Mouse (Mus musculus) heart, embryonic 12.5 days (tissue): Measurements from ENCODE around the gene Pus7l. TPM values are rescaled to one million over a fixed set of nuclear protein-coding genes. Genes with fewer than 3 reads are reported as not detected.
"Not testable (repeated sequence)": the region's sequence is repeated elsewhere in the genome, so short reads cannot be mapped to it uniquely, and the experiment has no call there.

ENCODE experiments used
- ATAC-seq: fragments of 200-750 bp; cut with Nextera tagmentation; 2 replicates; pipeline ENCODE4 v1.8.0; 2017; ENCODE audit warnings: moderate TSS enrichment, moderate library complexity; ENCODE audit not compliant: insufficient number of reproducible peaks, low FRiP score
- H3K27ac ChIP-seq: fragments of 300-500 bp; sonication (generic); 2 replicates; pipeline ENCODE4 v1.5.1; 2016; ENCODE audit warnings: mild to moderate bottlenecking, moderate library complexity; ENCODE audit not compliant: poor library complexity, severe bottlenecking
- H3K27me3 ChIP-seq: fragments of 300-500 bp; sonication (generic); replicated peaks from 2 replicates; pipeline ENCODE4 v1.6.1; 2016; ENCODE audit warnings: mild to moderate bottlenecking, moderate library complexity
- H3K36me3 ChIP-seq: fragments of 300-500 bp; sonication (generic); 2 replicates; pipeline ENCODE4 v1.6.1; 2016; ENCODE audit warnings: mild to moderate bottlenecking, moderate library complexity
- H3K4me1 ChIP-seq: fragments of 300-500 bp; sonication (generic); replicated peaks from 2 replicates; pipeline ENCODE4 v1.6.1; 2016; ENCODE audit warnings: mild to moderate bottlenecking
- H3K4me2 ChIP-seq: fragments of 300-500 bp; sonication (generic); 2 replicates; pipeline ENCODE4 v1.6.1; 2016; ENCODE audit warnings: mild to moderate bottlenecking, moderate library complexity
- H3K4me3 ChIP-seq: fragments of 300-500 bp; sonication (generic); 2 replicates; pipeline ENCODE4 v1.5.1; 2016; ENCODE audit warnings: mild to moderate bottlenecking
- H3K9ac ChIP-seq: fragments of 300-500 bp; sonication (generic); 2 replicates; pipeline ENCODE4 v1.6.1; 2016; ENCODE audit warnings: mild to moderate bottlenecking, moderate library complexity
- H3K9me3 ChIP-seq: fragments of 300-500 bp; sonication (generic); replicated peaks from 2 replicates; pipeline ENCODE4 v1.6.1; 2016; ENCODE audit warnings: mild to moderate bottlenecking, moderate library complexity
- WGBS: fragments of 180-500 bp; shearing (Covaris S2); methylation state at CpG from one replicate; pipeline ENCODE4 v1.1.7; 2016; 5-methylcytosine and 5-hydroxymethylcytosine counted together
- polyA plus RNA-seq: library from polyadenylated mRNA; unstranded; fragments of >200 nt; fragmentation: Nextera tagmentation; extraction: Ambion mirVana; gene quantifications from 2 replicates; pipeline ENCODE4 v1.2.1, GENCODE M21; 2016

The Pus7l gene
- polyA plus RNA-seq, 1 experiment from 2014 or later, result 6.4 TPM

GRCm38 (mm10) chr15:94499260-94499659 is 44.1 kb downstream of the Pus7l start:
- H3K4me1 ChIP-seq, result no peaks in the 10 kb centered on the region
- no peak overlapping the region for H3K4me3 ChIP-seq
- no peak for ATAC-seq
- H3K9ac ChIP-seq, result no peak overlapping the region
- H3K27me3 ChIP-seq, result no peaks in the 10 kb centered on the region
- 59% methylated on average over 1 of the region's 1 CpGs for WGBS
- no peak overlapping the region for H3K27ac ChIP-seq
- no peaks in the 10 kb centered on the region; the same call in 1 of the 2 replicates for H3K9me3 ChIP-seq
- no peaks in the 10 kb centered on the region for H3K36me3 ChIP-seq
- H3K4me2 ChIP-seq, result no peak overlapping the region

DNA sequence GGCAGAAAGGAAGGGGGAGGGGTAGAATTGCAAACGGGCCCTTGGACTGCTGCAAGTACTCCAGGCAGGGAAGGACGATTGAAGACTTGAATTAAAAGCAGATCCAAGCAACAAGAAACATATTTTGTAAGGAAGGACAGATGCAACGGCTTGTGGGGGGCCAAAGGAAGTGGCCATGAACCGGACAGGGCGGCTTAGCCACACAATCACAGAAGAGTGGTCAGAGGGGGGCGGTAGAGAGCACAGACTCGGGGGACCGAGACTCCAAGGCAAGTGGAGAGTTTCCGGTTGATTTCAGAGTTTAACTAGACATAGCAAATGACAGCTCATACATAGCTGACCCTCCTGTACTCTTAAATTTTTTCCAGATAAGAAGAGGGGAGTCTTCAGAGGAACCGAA is 47.4 kb downstream of the Pus7l start:
- Histone ChIP-seq H3K4me3 (no peak overlapping the region), H3K27me3 (no peaks in the 10 kb centered on the region), H3K4me1 (no peaks in the 10 kb centered on the region), H3K4me2 (no peak overlapping the region), H3K36me3 (no peaks in the 10 kb centered on the region), H3K9me3 (no peaks in the 10 kb centered on the region), H3K9ac (no peak overlapping the region), H3K27ac (no peak overlapping the region)
- WGBS, result 66% methylated on average over 10 of the region's 10 CpGs
- ATAC-seq, result no peak

DNA sequence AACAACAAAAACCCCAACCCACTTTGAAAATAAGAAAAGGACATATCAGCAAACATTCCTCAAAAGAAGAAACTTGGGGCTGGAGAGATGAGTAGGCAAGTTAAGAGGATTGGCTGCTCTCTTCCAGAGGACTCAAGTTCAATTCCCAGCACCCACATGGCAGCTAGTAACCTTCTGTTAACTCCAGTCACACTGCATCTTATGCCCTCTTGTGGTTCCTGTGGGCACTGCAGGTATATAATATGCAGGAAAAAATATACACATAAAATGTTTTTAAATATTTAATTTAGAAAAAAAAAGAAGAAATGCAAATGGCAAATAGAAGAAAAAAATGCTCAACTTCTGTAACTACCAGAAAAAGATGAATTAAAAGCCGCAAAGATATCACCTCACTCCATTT is 48.9 kb downstream of the Pus7l start:
- Histone ChIP-seq H3K4me1 (no peaks in the 10 kb centered on the region), H3K9me3 (no peaks in the 10 kb centered on the region), H3K4me2 (no peak overlapping the region), H3K4me3 (no peak overlapping the region), H3K9ac (no peak overlapping the region), H3K27ac (no peak overlapping the region), H3K27me3 (no peaks in the 10 kb centered on the region), H3K36me3 (no peaks in the 10 kb centered on the region)
- no peak for ATAC-seq
- WGBS, result 92% methylated on average over 1 of the region's 1 CpGs

DNA sequence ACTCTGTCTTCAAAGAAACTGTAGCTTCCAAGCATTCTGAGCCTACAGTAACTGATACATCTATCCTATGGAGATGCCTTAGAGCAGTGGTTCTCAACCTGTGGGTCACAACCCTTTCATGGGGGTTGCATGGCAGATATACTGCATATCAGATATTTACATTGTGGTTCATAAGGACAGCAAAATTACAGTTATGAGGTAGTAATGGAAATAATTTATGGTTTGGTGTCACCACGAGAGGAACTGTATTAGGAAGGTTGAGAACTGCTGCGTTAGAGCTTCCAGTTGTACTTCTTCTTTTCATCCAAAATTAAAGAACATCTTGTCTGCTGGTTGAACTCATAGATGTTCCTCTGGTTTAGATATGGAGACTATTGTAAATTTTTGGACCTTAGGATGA is 53.9 kb downstream of the Pus7l start:
- Histone ChIP-seq H3K4me3 (no peak overlapping the region), H3K4me2 (no peak overlapping the region), H3K9me3 (peaks cover 3% of the 10 kb centered on the region; the same call in 1 of the 2 replicates), H3K27ac (no peak overlapping the region), H3K9ac (no peak overlapping the region), H3K4me1 (no peaks in the 10 kb centered on the region), H3K36me3 (no peaks in the 10 kb centered on the region), H3K27me3 (no peaks in the 10 kb centered on the region)
- ATAC-seq, result no peak
- 78% methylated on average over 2 of the region's 2 CpGs for WGBS

- WGBS, result 69% methylated on average over 2 of the region's 2 CpGs
- H3K4me1 ChIP-seq, result not testable (repeated sequence)
Observed at GRCm38 (mm10) chr15:94488028-94488427, 55.3 kb downstream of the Pus7l start.

DNA sequence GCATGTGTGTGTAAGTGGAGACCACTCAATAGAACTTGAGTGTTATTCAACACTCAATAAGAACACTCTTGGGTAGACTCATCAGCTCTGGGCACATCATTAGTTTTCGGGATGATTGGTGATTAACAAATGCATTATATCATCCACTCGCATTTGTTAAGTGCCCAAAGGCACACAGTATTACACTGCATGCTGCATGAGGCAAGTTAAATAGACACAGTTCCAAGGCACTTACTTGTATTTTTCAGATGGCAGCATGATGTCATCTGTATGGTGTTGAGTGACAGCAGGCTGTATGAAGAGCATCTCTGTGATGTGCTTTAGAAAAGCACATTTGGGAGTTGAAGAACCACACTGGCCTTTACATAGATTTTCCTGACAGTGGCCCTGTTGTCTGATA is 60.8 kb downstream of the Pus7l start:
- Histone ChIP-seq H3K27ac (no peak overlapping the region), H3K4me3 (no peak overlapping the region), H3K4me1 (no peaks in the 10 kb centered on the region), H3K9ac (no peak overlapping the region), H3K27me3 (no peaks in the 10 kb centered on the region), H3K4me2 (no peak overlapping the region), H3K36me3 (no peaks in the 10 kb centered on the region), H3K9me3 (peaks cover 3% of the 10 kb centered on the region; the same call in 1 of the 2 replicates)
- 84% methylated on average over 2 of the region's 2 CpGs for WGBS
- ATAC-seq, result no peak

More at GRCm38 (mm10) chr15:94488028-94488427, 55.3 kb downstream of the Pus7l start:
- H3K9me3 ChIP-seq, H3K9ac ChIP-seq, H3K36me3 ChIP-seq, H3K27me3 ChIP-seq, H3K4me2 ChIP-seq, H3K4me3 ChIP-seq, ATAC-seq, H3K27ac ChIP-seq: not testable (repeated sequence)

GRCm38 (mm10) chr15:94480792-94481191 is 62.6 kb downstream of the Pus7l start:
- WGBS, result 76% methylated on average over 4 of the region's 4 CpGs
- Histone ChIP-seq H3K36me3 (no peaks in the 10 kb centered on the region), H3K27ac (no peak overlapping the region)

DNA sequence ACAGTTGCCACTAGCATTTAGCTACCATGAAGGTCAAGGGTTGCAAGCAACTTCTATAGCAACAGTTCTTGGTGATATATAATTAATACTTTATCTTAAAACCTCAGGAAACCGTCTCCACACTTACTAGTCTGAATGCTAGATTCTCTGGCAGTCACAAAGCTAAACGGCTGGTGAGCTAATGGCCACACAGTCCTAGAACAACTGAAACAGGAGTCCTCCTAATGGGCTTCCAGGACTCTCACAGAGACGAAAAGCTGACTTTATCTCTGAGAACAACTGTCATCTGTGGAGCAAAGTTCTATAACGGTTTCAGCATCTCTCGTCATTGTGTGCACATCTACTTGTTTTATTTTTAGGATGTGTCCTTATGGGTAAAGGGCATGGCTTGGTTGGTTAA is 63.1 kb downstream of the Pus7l start:
- no peak overlapping the region for H3K4me2 ChIP-seq
- no peaks in the 10 kb centered on the region for H3K9me3 ChIP-seq
- ATAC-seq, result no peak
- no peaks in the 10 kb centered on the region for H3K36me3 ChIP-seq
- no peak overlapping the region for H3K27ac ChIP-seq
- no peaks in the 10 kb centered on the region for H3K27me3 ChIP-seq
- WGBS, result 64% methylated on average over 5 of the region's 5 CpGs
- no peak overlapping the region for H3K4me3 ChIP-seq
- H3K4me1 ChIP-seq, result no peaks in the 10 kb centered on the region
- no peak overlapping the region for H3K9ac ChIP-seq

More at GRCm38 (mm10) chr15:94480792-94481191, 62.6 kb downstream of the Pus7l start:
- no peaks in the 10 kb centered on the region for H3K9me3 ChIP-seq
- H3K9ac ChIP-seq, result no peak overlapping the region
- no peak overlapping the region for H3K4me2 ChIP-seq
- no peaks in the 10 kb centered on the region for H3K4me1 ChIP-seq
- no peaks in the 10 kb centered on the region for H3K27me3 ChIP-seq
- H3K4me3 ChIP-seq, result no peak overlapping the region
- no peak for ATAC-seq

DNA sequence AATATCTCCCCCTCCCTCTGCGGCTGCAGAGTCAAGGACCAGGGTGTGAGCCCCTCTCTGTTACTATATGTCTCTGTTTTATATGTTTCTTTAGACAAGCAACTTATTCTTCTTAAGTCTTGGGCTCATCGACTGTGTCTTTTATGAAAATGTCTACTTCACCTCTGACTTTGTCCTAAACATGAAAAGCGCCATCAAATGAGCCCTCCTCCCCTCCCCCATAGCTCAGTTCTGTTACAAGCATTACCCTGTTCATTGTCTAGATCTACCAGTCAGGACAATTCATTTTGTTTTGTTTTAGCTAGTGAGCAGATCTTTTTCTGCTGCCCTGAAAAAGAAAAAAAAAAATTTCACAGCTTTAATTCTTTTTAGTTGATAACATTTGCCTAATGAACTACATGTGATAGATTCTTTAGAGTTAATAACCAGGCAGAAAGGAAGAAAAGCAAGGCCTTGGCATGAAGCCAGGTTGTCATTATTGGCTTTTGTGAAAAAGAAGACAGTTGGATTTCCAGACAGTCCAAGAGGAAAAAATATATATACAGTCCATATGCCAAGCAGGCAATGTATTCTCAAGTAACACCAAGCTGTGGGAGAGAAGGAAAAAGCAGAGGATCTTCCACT is 63.7 kb downstream of the Pus7l start:
- no peaks in the 10 kb centered on the region for H3K9me3 ChIP-seq
- H3K27me3 ChIP-seq, result no peaks in the 10 kb centered on the region
- 81% methylated on average over 3 of the region's 3 CpGs for WGBS
- no peaks in the 10 kb centered on the region for H3K4me1 ChIP-seq
- no peak overlapping the region for H3K27ac ChIP-seq
- no peaks in the 10 kb centered on the region for H3K36me3 ChIP-seq
- no peak overlapping the region for H3K9ac ChIP-seq
- ATAC-seq, result no peak
- H3K4me2 ChIP-seq, result no peak overlapping the region
- no peak overlapping the region for H3K4me3 ChIP-seq

DNA sequence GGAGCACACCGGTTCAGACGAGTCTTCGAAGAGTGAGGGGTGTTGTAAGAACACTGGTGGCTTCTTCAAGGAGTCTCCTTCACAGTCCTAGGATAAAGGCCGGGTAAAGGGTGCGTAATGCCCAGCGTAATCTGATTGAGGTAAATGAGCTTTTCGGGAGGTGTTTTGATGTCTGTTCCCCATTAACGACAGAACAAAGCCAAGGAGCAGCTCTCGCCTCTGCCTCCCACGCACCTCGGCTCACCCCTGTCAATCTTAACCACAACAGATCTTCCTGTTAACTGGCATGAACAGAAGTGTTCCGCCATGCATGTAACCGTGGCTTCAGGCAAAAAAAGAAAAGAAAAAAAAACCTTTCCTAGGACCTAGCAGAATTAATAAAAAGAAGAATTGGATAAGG is 64.6 kb downstream of the Pus7l start:
- Histone ChIP-seq H3K9me3 (no peaks in the 10 kb centered on the region), H3K4me2 (no peak overlapping the region), H3K4me3 (no peak overlapping the region), H3K4me1 (no peaks in the 10 kb centered on the region), H3K36me3 (no peaks in the 10 kb centered on the region), H3K9ac (no peak overlapping the region), H3K27me3 (no peaks in the 10 kb centered on the region), H3K27ac (no peak overlapping the region)
- 49% methylated on average over 13 of the region's 13 CpGs for WGBS
- no peak for ATAC-seq

- ATAC-seq, result no peak
- WGBS, result 66% methylated on average over 7 of the region's 7 CpGs
- Histone ChIP-seq H3K4me3 (no peak overlapping the region), H3K4me1 (no peaks in the 10 kb centered on the region), H3K27ac (no peak overlapping the region), H3K9me3 (no peaks in the 10 kb centered on the region), H3K27me3 (no peaks in the 10 kb centered on the region), H3K4me2 (no peak overlapping the region), H3K9ac (no peak overlapping the region), H3K36me3 (no peaks in the 10 kb centered on the region)
Observed at GRCm38 (mm10) chr15:94477287-94477686, 66.1 kb downstream of the Pus7l start.

GRCm38 (mm10) chr15:94475975-94476374 is 67.4 kb downstream of the Pus7l start:
- H3K9me3 ChIP-seq, result no peaks in the 10 kb centered on the region
- H3K36me3 ChIP-seq, result no peaks in the 10 kb centered on the region
- ATAC-seq, result no peak
- no peak overlapping the region for H3K4me3 ChIP-seq
- WGBS, result 84% methylated on average over 5 of the region's 5 CpGs
- no peak overlapping the region for H3K4me2 ChIP-seq
- H3K9ac ChIP-seq, result no peak overlapping the region
- no peaks in the 10 kb centered on the region for H3K27me3 ChIP-seq
- no peak overlapping the region for H3K27ac ChIP-seq
- no peaks in the 10 kb centered on the region for H3K4me1 ChIP-seq
